Mouse (Mus musculus) heart, postnatal 0 days (tissue): ENCODE results near the gene Clec2g. TPM values are rescaled to one million over a fixed set of nuclear protein-coding genes. Genes with fewer than 3 reads are reported as not detected.

Experiments used
- ATAC-seq: fragments of 200-750 bp; cut with Nextera tagmentation; 2 replicates; pipeline ENCODE4 v1.8.0; 2017; ENCODE audit warnings: low read depth, moderate number of reproducible peaks, moderate library complexity; ENCODE audit not compliant: insufficient read depth
- DNase-seq: peaks from one replicate; pipeline ENCODE4 v3.0.0-alpha.2; 2016; ENCODE audit warnings: low spot score
- H3K27ac ChIP-seq: fragments of 300-500 bp; sonication (generic); 2 replicates; pipeline ENCODE4 v1.5.1; 2014; ENCODE audit warnings: low read depth, mild to moderate bottlenecking
- H3K27me3 ChIP-seq: fragments of 300-500 bp; sonication (generic); 2 replicates; pipeline ENCODE4 v1.6.1; 2014; ENCODE audit warnings: low read length, mixed read lengths; ENCODE audit not compliant: control insufficient read depth, insufficient read depth
- H3K36me3 ChIP-seq: fragments of 300-500 bp; sonication (generic); replicated peaks from 2 replicates; pipeline ENCODE4 v1.6.1; 2014; ENCODE audit warnings: low read length, mixed read lengths; ENCODE audit not compliant: control insufficient read depth, insufficient read depth
- H3K4me1 ChIP-seq: fragments of 300-500 bp; sonication (generic); 2 replicates; pipeline ENCODE4 v1.6.1; 2014; ENCODE audit warnings: antibody characterized with exemption; ENCODE audit not compliant: control insufficient read depth, insufficient read depth
- H3K4me2 ChIP-seq: fragments of 300-500 bp; sonication (generic); 2 replicates; pipeline ENCODE4 v1.6.1; 2014; ENCODE audit warnings: low read depth, mild to moderate bottlenecking, low read length, moderate library complexity
- H3K4me3 ChIP-seq: fragments of 300-500 bp; sonication (generic); 2 replicates; pipeline ENCODE4 v1.5.1; 2014; ENCODE audit warnings: low read depth, low read length
- H3K9ac ChIP-seq: fragments of 300-500 bp; sonication (generic); replicated peaks from 2 replicates; pipeline ENCODE4 v1.6.1; 2014; ENCODE audit warnings: low read depth, low read length, mixed read lengths
- H3K9me3 ChIP-seq: fragments of 300-500 bp; sonication (generic); replicated peaks from 2 replicates; pipeline ENCODE4 v1.6.1; 2016; ENCODE audit warnings: low read length; ENCODE audit not compliant: control insufficient read depth
- CTCF ChIP-seq: IDR thresholded peaks from 2 replicates; pipeline ENCODE4 v1.5.1; 2016; ENCODE audit warnings: antibody characterized with exemption, control low read depth, low read depth
- EP300 ChIP-seq: IDR thresholded peaks from 2 replicates; pipeline ENCODE4 v1.6.1; 2016; ENCODE audit warnings: antibody characterized with exemption, low read depth
- WGBS: fragments of 180-500 bp; shearing (Covaris S2); extraction: QIAGEN DNeasy Blood & Tissue Kit; methylation state at CpG from one replicate; pipeline ENCODE4 v1.1.7; 2014; 5-methylcytosine and 5-hydroxymethylcytosine counted together
- microRNA-seq: library from miRNA; unstranded; fragments of <30 nt; microRNA quantifications from one replicate; pipeline ENCODE4, GENCODE M21; 2016
- polyA plus RNA-seq: library from polyadenylated mRNA; unstranded; fragments of >200 nt; fragmentation: Nextera tagmentation; extraction: Ambion mirVana; gene quantifications from 2 replicates; pipeline ENCODE4 v1.2.1, GENCODE M21; 2015
- total RNA-seq: library from RNA; depleted of rRNA; stranded (reverse); fragments of >200 nt; gene quantifications from 2 replicates; pipeline ENCODE4 v1.2.3, GENCODE M21; 2014; ENCODE audit warnings: low replicate concordance; rRNA removed

Clec2g gene
- total and polyA plus RNA-seq, 2 experiments from 2014 or later, result not detected

DNA sequence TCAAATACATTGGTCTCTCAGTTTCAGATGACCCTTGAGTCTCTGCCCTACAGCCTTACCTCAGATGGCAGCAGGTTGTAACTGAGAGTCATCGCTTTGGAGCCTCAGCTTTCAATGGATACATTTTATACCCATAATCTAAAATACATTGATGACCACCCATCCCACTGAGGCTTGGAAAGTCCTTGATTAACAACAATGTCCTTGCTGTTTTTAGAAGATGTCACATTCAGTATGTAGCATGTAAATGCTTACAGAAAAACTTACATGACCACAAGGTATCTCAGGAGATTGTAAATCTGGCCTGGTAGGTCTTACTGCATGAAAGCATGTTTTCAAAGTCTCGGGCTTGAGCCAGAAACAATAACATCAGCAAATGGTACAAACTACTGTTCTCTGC is 96.8 kb downstream of the Clec2g start:
- Histone ChIP-seq H3K9me3 (no peaks in the 10 kb centered on the region), H3K9ac (no peak overlapping the region), H3K27me3 (no peaks in the 10 kb centered on the region), H3K27ac (no peak overlapping the region), H3K4me1 (no peaks in the 10 kb centered on the region), H3K4me3 (no peak overlapping the region), H3K36me3 (no peaks in the 10 kb centered on the region), H3K4me2 (no peak overlapping the region)
- no peak for TF ChIP-seq CTCF
- TF ChIP-seq EP300, result no peak
- 71% methylated on average over 2 of the region's 2 CpGs for WGBS
- DNase-seq (no peak), ATAC-seq (no peak)

DNA sequence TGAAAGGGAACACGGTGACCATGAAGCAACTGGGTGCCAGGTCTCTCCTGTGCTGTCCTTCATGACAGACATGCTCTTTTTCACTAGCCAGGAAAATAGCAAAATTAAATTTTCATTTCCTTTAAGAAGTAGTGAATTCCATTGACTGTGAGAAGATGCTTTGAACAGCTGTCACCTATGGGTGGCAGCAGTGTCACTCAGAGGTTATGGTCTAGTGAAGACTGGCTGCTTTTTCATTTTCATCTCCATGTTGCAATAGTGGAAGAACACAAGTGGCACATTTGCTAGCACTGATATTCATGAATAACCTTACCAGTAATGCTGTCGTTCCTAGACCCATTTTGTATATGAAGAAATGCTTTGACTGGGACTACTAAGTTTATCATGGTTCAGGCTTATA is 99.2 kb downstream of the Clec2g start:
- peak; percentile 30 for DNase-seq
- TF ChIP-seq EP300 (no peak), CTCF (peak; percentile 52)

More for the DNA sequence above, 99.2 kb downstream of the Clec2g start:
- Histone ChIP-seq H3K27me3 (no peaks in the 10 kb centered on the region), H3K27ac (no peak overlapping the region), H3K36me3 (no peaks in the 10 kb centered on the region), H3K9me3 (no peaks in the 10 kb centered on the region), H3K4me1 (no peaks in the 10 kb centered on the region), H3K9ac (no peak overlapping the region), H3K4me2 (no peak overlapping the region), H3K4me3 (no peak overlapping the region)
- 65% methylated on average over 2 of the region's 2 CpGs for WGBS
- no peak for ATAC-seq

Small RNAs within 50 kb of the gene (microRNA-seq; reads per million reads assigned to microRNA genes)
- gene Gm27336 (not detected), gene Mir7649 (not detected)

Other genes with a start within 250 kb of the Clec2g start
- not detected in 2 replicates for gene Klrb1, start 211.3 kb upstream of the Clec2g start, total RNA-seq
- gene Klrb1, start 211.3 kb upstream of the Clec2g start, polyA plus RNA-seq, result not detected in 2 replicates
- gene Klrb1c, start 145.2 kb upstream of the Clec2g start, total RNA-seq, result not detected in 2 replicates
- not detected in 2 replicates for gene Klrb1c, start 145.2 kb upstream of the Clec2g start, polyA plus RNA-seq
- not detected in 2 replicates for gene Gm44511, start 108.1 kb upstream of the Clec2g start, total RNA-seq
- gene Gm44511, start 108.1 kb upstream of the Clec2g start, polyA plus RNA-seq, result not detected in 2 replicates
- not detected in 2 replicates for gene Klrb1b, start 108.0 kb upstream of the Clec2g start, total RNA-seq
- not detected in 2 replicates for gene Klrb1b, start 108.0 kb upstream of the Clec2g start, polyA plus RNA-seq
- not detected in 2 replicates for gene Clec2i, start 46.8 kb upstream of the Clec2g start, total RNA-seq
- gene Clec2i, start 46.8 kb upstream of the Clec2g start, polyA plus RNA-seq, result not detected in 2 replicates
- 0.08 TPM in 1 of 2 replicates, not detected in the other for gene BC035044, start 43.3 kb upstream of the Clec2g start, total RNA-seq
- 0.10 TPM in 1 of 2 replicates, not detected in the other for gene BC035044, start 43.3 kb upstream of the Clec2g start, polyA plus RNA-seq
- not detected in 2 replicates for gene Klrb1f, start 111.5 kb downstream of the Clec2g start, total RNA-seq
- gene Klrb1f, start 111.5 kb downstream of the Clec2g start, polyA plus RNA-seq, result 0.23 and 0.34 TPM in 2 replicates
- not detected in 2 replicates for gene Clec2e, start 166.5 kb downstream of the Clec2g start, total RNA-seq
- gene Clec2e, start 166.5 kb downstream of the Clec2g start, polyA plus RNA-seq, result not detected in 2 replicates
- 24.4 and 67.2 TPM in 2 replicates for gene Clec2d, start 246.2 kb downstream of the Clec2g start, total RNA-seq
- 0.47 and 0.49 TPM in 2 replicates for gene Clec2d, start 246.2 kb downstream of the Clec2g start, polyA plus RNA-seq